Mouse (Mus musculus) CH12.LX (cell line): ENCODE measurements around the gene Gm43738.

ENCODE experiments used
- CHD1 ChIP-seq: IDR thresholded peaks from 2 replicates; pipeline ENCODE4 v1.6.1; 2012; ENCODE audit warnings: low read depth, low read length, improper control_type of control experiment, inconsistent platforms
- CHD2 ChIP-seq: IDR thresholded peaks from 2 replicates; pipeline ENCODE4 v1.6.1; 2011; ENCODE audit warnings: low read length, improper control_type of control experiment
- CTCF ChIP-seq, 2 experiments: IDR thresholded peaks in 1 of 2; conservative IDR thresholded peaks in 1 of 2; 2 replicates each; pipeline ENCODE4 v1.5.1; 2011 to 2012; ENCODE audit warnings: low read depth in 2 of 2, low read length in 2 of 2, improper control_type of control experiment in 1 of 2, inconsistent platforms in 1 of 2, mild to moderate bottlenecking in 1 of 2, moderate library complexity in 1 of 2
- E2F4 ChIP-seq: IDR thresholded peaks from 2 replicates; pipeline ENCODE4 v1.6.1; 2011; ENCODE audit warnings: low read depth, low read length, improper control_type of control experiment; ENCODE audit not compliant: insufficient replicate concordance
- EP300 ChIP-seq: IDR thresholded peaks from 2 replicates; pipeline ENCODE4 v1.6.1; 2011; ENCODE audit warnings: low read length, improper control_type of control experiment
- HCFC1 ChIP-seq: IDR thresholded peaks from 2 replicates; pipeline ENCODE4 v1.6.1; 2012; ENCODE audit warnings: low read depth, mild to moderate bottlenecking, inconsistent platforms, low read length, improper control_type of control experiment
- JUND ChIP-seq: conservative IDR thresholded peaks from 2 replicates; pipeline ENCODE4 v1.6.1; 2011; ENCODE audit warnings: low read depth, low read length, improper control_type of control experiment
- MAX ChIP-seq: IDR thresholded peaks from 2 replicates; pipeline ENCODE4 v1.6.1; 2011; ENCODE audit warnings: low read length, improper control_type of control experiment
- POLR2A ChIP-seq: IDR thresholded peaks from 2 replicates; pipeline ENCODE4 v1.6.1; 2011; ENCODE audit warnings: low read depth, mild to moderate bottlenecking, improper control_type of control experiment, low read length
- TCF12 ChIP-seq: IDR thresholded peaks from 2 replicates; pipeline ENCODE4 v1.6.1; 2014; ENCODE audit warnings: low read depth, mild to moderate bottlenecking, inconsistent platforms, low read length, improper control_type of control experiment
- USF1 ChIP-seq: IDR thresholded peaks from 2 replicates; pipeline ENCODE4 v1.6.1; 2014; ENCODE audit warnings: low read depth, mild to moderate bottlenecking, inconsistent platforms, low read length, improper control_type of control experiment
- ZC3H11A ChIP-seq: IDR thresholded peaks from 2 replicates; pipeline ENCODE4 v1.6.1; 2012; ENCODE audit warnings: low read depth, mild to moderate bottlenecking, inconsistent platforms, low read length, improper control_type of control experiment

GRCm38 (mm10) chr3:89136365-89136764 is 35.5 kb upstream of the Gm43738 start:
- TF ChIP-seq CTCF (conservative IDR thresholded peaks at IDR 0.05 in 1 of 2, IDR thresholded peaks at IDR 0.05 in 1 of 2; ENCODE audit: low read depth in 2 of 2, low read length in 2 of 2) (peak in 1 of 2 experiments; percentile 41; a peak in 2 of 4 replicates), POLR2A (no peak), TCF12 (no peak), E2F4 (no peak), CHD2 (no peak), ZC3H11A (no peak), EP300 (no peak), USF1 (no peak), JUND (no peak), HCFC1 (no peak), CHD1 (no peak), MAX (no peak)
